Comparison of ENCODE assay signal across 24 mouse cellular contexts in genomic region chr9:39518595-39518994, GRCm38 (mm10). TPM values are rescaled to one million over a fixed set of nuclear protein-coding genes. Genes with fewer than 3 reads are reported as not detected.
"Had no signal": no experiment of that assay in that cellular context is flagged by ENCODE, and none has a peak within 500 bp of the region (broad histone marks: within the 10 kb centered on the region; RNA-seq: fewer than 3 reads in every experiment).

No protein-coding gene starts in this region.

- H3K9ac ChIP-seq: kidney, embryonic 15.5 days; liver, embryonic 14.5 days; midbrain, embryonic 12.5 days; neural tube, embryonic 13.5 days; stomach, embryonic 15.5 days had no signal

- H3K4me3 ChIP-seq: kidney, embryonic 15.5 days; midbrain, embryonic 12.5 days; neural tube, embryonic 13.5 days; stomach, embryonic 15.5 days had no signal

- ATAC-seq: lung, postnatal 0 days; midbrain, embryonic 16.5 days had no signal

- H3K9me3 ChIP-seq: kidney, embryonic 15.5 days; midbrain, embryonic 12.5 days; neural tube, embryonic 13.5 days; stomach, embryonic 15.5 days had no signal

- H3K27ac ChIP-seq: kidney, embryonic 15.5 days; liver, embryonic 14.5 days; midbrain, embryonic 12.5 days; neural tube, embryonic 13.5 days; stomach, embryonic 15.5 days had no signal

- H3K4me2 ChIP-seq: kidney, embryonic 15.5 days; midbrain, embryonic 12.5 days; neural tube, embryonic 13.5 days; stomach, embryonic 15.5 days had no signal

- DNase-seq: kidney, adult 2 months; kidney, postnatal 25 days; layer of hippocampus, adult 9-11 months; layer of hippocampus, postnatal 36 days; lung, adult 18-20 months; lung, postnatal 4 days; right cerebral cortex, postnatal 14 days; thymus, adult 2 months; thymus, postnatal 25 days had no signal

- H3K36me3 ChIP-seq: kidney, embryonic 15.5 days; midbrain, embryonic 12.5 days; neural tube, embryonic 13.5 days; stomach, embryonic 15.5 days had no signal

- H3K27me3 ChIP-seq: kidney, embryonic 15.5 days; midbrain, embryonic 12.5 days; neural tube, embryonic 13.5 days; stomach, embryonic 15.5 days had no signal

- H3K4me1 ChIP-seq: kidney, embryonic 15.5 days; midbrain, embryonic 12.5 days; neural tube, embryonic 13.5 days; stomach, embryonic 15.5 days had no signal

RNA-seq across cellular contexts. Expression of gene Olfr957, which starts 3.0 kb away (rescaled TPM):
- total RNA-seq: layer of hippocampus, adult 18-20 months; layer of hippocampus, postnatal 36 days; left cerebral cortex, postnatal 10 days; liver, adult 2 months; megakaryocyte, adult 5-6 weeks had no signal
- polyA plus RNA-seq: kidney, adult 2 months; kidney, embryonic 15.5 days; limb, embryonic 11.5 days; liver, adult 2 months; liver, embryonic 14.5 days; lung, postnatal 0 days; midbrain, embryonic 12.5 days; midbrain, embryonic 16.5 days; neural tube, embryonic 13.5 days; spleen, adult 2 months; stomach, embryonic 15.5 days; testis, adult 2 months; thymus, adult 2 months; urinary bladder, adult 2 months had no signal

RNA-seq across cellular contexts. Expression of gene Olfr44, which starts 24.8 kb away (rescaled TPM):
- total RNA-seq: layer of hippocampus, adult 18-20 months; layer of hippocampus, postnatal 36 days; left cerebral cortex, postnatal 10 days; liver, adult 2 months; megakaryocyte, adult 5-6 weeks had no signal
- polyA plus RNA-seq: kidney, adult 2 months; kidney, embryonic 15.5 days; limb, embryonic 11.5 days; liver, adult 2 months; liver, embryonic 14.5 days; lung, postnatal 0 days; midbrain, embryonic 12.5 days; midbrain, embryonic 16.5 days; neural tube, embryonic 13.5 days; spleen, adult 2 months; stomach, embryonic 15.5 days; testis, adult 2 months; thymus, adult 2 months; urinary bladder, adult 2 months had no signal

RNA-seq across cellular contexts. Expression of gene Olfr958, which starts 35.3 kb away (rescaled TPM):
- total RNA-seq: layer of hippocampus, adult 18-20 months; layer of hippocampus, postnatal 36 days; left cerebral cortex, postnatal 10 days; liver, adult 2 months; megakaryocyte, adult 5-6 weeks had no signal
- polyA plus RNA-seq: kidney, adult 2 months; kidney, embryonic 15.5 days; limb, embryonic 11.5 days; liver, adult 2 months; liver, embryonic 14.5 days; lung, postnatal 0 days; midbrain, embryonic 12.5 days; midbrain, embryonic 16.5 days; neural tube, embryonic 13.5 days; spleen, adult 2 months; stomach, embryonic 15.5 days; testis, adult 2 months; thymus, adult 2 months; urinary bladder, adult 2 months had no signal

RNA-seq across cellular contexts. Expression of gene Olfr955, which starts 46.9 kb away (rescaled TPM):
- total RNA-seq: layer of hippocampus, adult 18-20 months; layer of hippocampus, postnatal 36 days; left cerebral cortex, postnatal 10 days; liver, adult 2 months; megakaryocyte, adult 5-6 weeks had no signal
- polyA plus RNA-seq: kidney, adult 2 months; kidney, embryonic 15.5 days; limb, embryonic 11.5 days; liver, adult 2 months; liver, embryonic 14.5 days; lung, postnatal 0 days; midbrain, embryonic 12.5 days; midbrain, embryonic 16.5 days; neural tube, embryonic 13.5 days; spleen, adult 2 months; stomach, embryonic 15.5 days; testis, adult 2 months; thymus, adult 2 months; urinary bladder, adult 2 months had no signal

RNA-seq across cellular contexts. Expression of gene Olfr959, which starts 56.8 kb away (rescaled TPM):
- total RNA-seq: layer of hippocampus, adult 18-20 months; layer of hippocampus, postnatal 36 days; left cerebral cortex, postnatal 10 days; liver, adult 2 months; megakaryocyte, adult 5-6 weeks had no signal
- polyA plus RNA-seq: kidney, adult 2 months; kidney, embryonic 15.5 days; limb, embryonic 11.5 days; liver, adult 2 months; liver, embryonic 14.5 days; lung, postnatal 0 days; midbrain, embryonic 12.5 days; midbrain, embryonic 16.5 days; neural tube, embryonic 13.5 days; spleen, adult 2 months; stomach, embryonic 15.5 days; testis, adult 2 months; thymus, adult 2 months; urinary bladder, adult 2 months had no signal
